Comparison of ENCODE assay signal across 8 mouse cellular contexts in genomic region chr8:123065214-123066100, GRCm38 (mm10). TPM values are rescaled to one million over a fixed set of nuclear protein-coding genes. Genes with fewer than 3 reads are reported as not detected.
A peak's percentile ranks its signal among the peaks of the same experiment; 100 is the strongest.
DNase-seq lines count a peak whose midpoint lies in the region; ATAC-seq and TF ChIP-seq lines count a peak whose summit lies in the region.

No protein-coding gene starts in this region.

- peak; percentile 98 for ATAC-seq in embryonic facial prominence, embryonic 15.5 days (ENCODE audit: insufficient number of reproducible peaks, low FRiP score, low TSS enrichment, low read depth)
- peak; percentile 98 for ATAC-seq in kidney, embryonic 14.5 days (ENCODE audit: low FRiP score, low TSS enrichment)
- peak; percentile 93 for ATAC-seq in limb, embryonic 15.5 days (ENCODE audit: insufficient number of reproducible peaks, low FRiP score, low TSS enrichment, low read depth)

- peak; percentile 99 for DNase-seq in 416B (ENCODE audit: low read depth)
- peak; percentile 95 to 96 for DNase-seq in heart, adult 9 months (ENCODE audit: low spot score in 2 of 2)
- DNase-seq in monocyte, adult 2 months (ENCODE audit: low read depth in 1 of 2, low spot score in 2 of 2), result peak; percentile 82 to 88
- DNase-seq in spleen, postnatal 36 days (ENCODE audit: low spot score in 2 of 2), result peak; percentile 96 to 97

- WGBS in bone marrow, adult 2 months, result under 1% methylated on average over 84 of the region's 84 CpGs
- WGBS in embryonic facial prominence, embryonic 15.5 days, result under 1% methylated on average over 84 of the region's 84 CpGs
- WGBS in kidney, embryonic 14.5 days, result under 1% methylated on average over 84 of the region's 84 CpGs
- WGBS in limb, embryonic 15.5 days, result under 1% methylated on average over 82 of the region's 84 CpGs

- no peaks in the 10 kb centered on the region for H3K9me3 ChIP-seq in embryonic facial prominence, embryonic 15.5 days (replicated peaks)
- no peaks in the 10 kb centered on the region for H3K9me3 ChIP-seq in kidney, embryonic 14.5 days (ENCODE audit: control insufficient read depth, low read length)
- no peaks in the 10 kb centered on the region for H3K9me3 ChIP-seq in limb, embryonic 15.5 days

- no peaks in the 10 kb centered on the region for H3K27me3 ChIP-seq in embryonic facial prominence, embryonic 15.5 days
- H3K27me3 ChIP-seq in kidney, embryonic 14.5 days (ENCODE audit: control insufficient read depth, insufficient read depth, low read length), result no peaks in the 10 kb centered on the region
- H3K27me3 ChIP-seq in limb, embryonic 15.5 days, result no peaks in the 10 kb centered on the region

- peak; percentile 47; the same call in 1 of the 2 replicates for TF ChIP-seq CTCF in bone marrow, adult 2 months (IDR thresholded peaks at IDR 0.05; ENCODE audit: control insufficient read depth, insufficient read depth, low read length)

- peak overlapping the region; percentile 95 for H3K27ac ChIP-seq in bone marrow, adult 2 months (ENCODE audit: control insufficient read depth, insufficient read depth, low read depth, low read length, poor library complexity)
- H3K27ac ChIP-seq in embryonic facial prominence, embryonic 15.5 days (replicated peaks), result peak overlapping the region; percentile 95
- H3K27ac ChIP-seq in kidney, embryonic 14.5 days (ENCODE audit: low read depth, low read length), result peak overlapping the region; percentile 89
- H3K27ac ChIP-seq in limb, embryonic 15.5 days, result peak overlapping the region; percentile 94

- H3K9ac ChIP-seq in embryonic facial prominence, embryonic 15.5 days, result peak overlapping the region; percentile 96
- peak overlapping the region; percentile 97 for H3K9ac ChIP-seq in kidney, embryonic 14.5 days (ENCODE audit: low read depth, low read length)
- peak overlapping the region; percentile 96 for H3K9ac ChIP-seq in limb, embryonic 15.5 days

- H3K4me2 ChIP-seq in embryonic facial prominence, embryonic 15.5 days (replicated peaks), result peak overlapping the region; percentile 69
- H3K4me2 ChIP-seq in kidney, embryonic 14.5 days (replicated peaks; ENCODE audit: low read depth, low read length), result peak overlapping the region; percentile 67
- H3K4me2 ChIP-seq in limb, embryonic 15.5 days, result peak overlapping the region; percentile 55

- H3K4me1 ChIP-seq in bone marrow, adult 2 months (ENCODE audit: control insufficient read depth, insufficient read depth, low read length), result no peaks in the 10 kb centered on the region; the same call in 1 of the 2 replicates
- peaks cover 27% of the 10 kb centered on the region for H3K4me1 ChIP-seq in embryonic facial prominence, embryonic 15.5 days
- peaks cover 16% of the 10 kb centered on the region for H3K4me1 ChIP-seq in kidney, embryonic 14.5 days (ENCODE audit: control insufficient read depth, insufficient read depth, low read length)
- H3K4me1 ChIP-seq in limb, embryonic 15.5 days, result peaks cover 20% of the 10 kb centered on the region

- 0 out of 2 replicates have a peak, but pooled peaks cover 11% of the 10 kb centered on the region for H3K36me3 ChIP-seq in embryonic facial prominence, embryonic 15.5 days
- H3K36me3 ChIP-seq in kidney, embryonic 14.5 days (ENCODE audit: control insufficient read depth, insufficient read depth, low read length), result peaks cover 13% of the 10 kb centered on the region; the same call in 1 of the 2 replicates
- H3K36me3 ChIP-seq in limb, embryonic 15.5 days, result peaks cover 16% of the 10 kb centered on the region

- peak overlapping the region; percentile 98 for H3K4me3 ChIP-seq in bone marrow, adult 2 months (replicated peaks; ENCODE audit: control insufficient read depth, low read depth, low read length)
- peak overlapping the region; percentile 95 for H3K4me3 ChIP-seq in embryonic facial prominence, embryonic 15.5 days (replicated peaks)
- H3K4me3 ChIP-seq in kidney, embryonic 14.5 days (ENCODE audit: low read length), result peak overlapping the region; percentile 96
- peak overlapping the region; percentile 95 for H3K4me3 ChIP-seq in limb, embryonic 15.5 days

- TF ChIP-seq POLR2A in bone marrow, adult 2 months (IDR thresholded peaks at IDR 0.05; ENCODE audit: borderline replicate concordance, control insufficient read depth, low read depth, low read length), result peak; percentile 98

RNA-seq across cellular contexts. Expression of gene Spg7, which starts 2.7 kb away (rescaled TPM):
- polyA plus RNA-seq in bone marrow, adult 2 months (2011; ENCODE audit: insufficient read depth, insufficient read length, low replicate concordance, missing spikeins), result 66.1 and 74.6 TPM in 2 replicates
- 40.8 and 41.5 TPM in 2 replicates for polyA plus RNA-seq in embryonic facial prominence, embryonic 15.5 days (2015; fragmentation: Nextera tagmentation; extraction: Ambion mirVana)
- 45.9 and 51.2 TPM in 2 replicates for polyA plus RNA-seq in kidney, embryonic 14.5 days (2014; fragmentation: Nextera tagmentation; extraction: Ambion mirVana)
- 33.4 and 38.5 TPM in 2 replicates for polyA plus RNA-seq in limb, embryonic 15.5 days (2015; fragmentation: Nextera tagmentation; extraction: Ambion mirVana)

RNA-seq across cellular contexts. Expression of gene Ankrd11, which starts 23.4 kb away (rescaled TPM):
- 38.1 and 78.7 TPM in 2 replicates for polyA plus RNA-seq in bone marrow, adult 2 months (2011; ENCODE audit: insufficient read depth, insufficient read length, low replicate concordance, missing spikeins)
- polyA plus RNA-seq in embryonic facial prominence, embryonic 15.5 days (2015; fragmentation: Nextera tagmentation; extraction: Ambion mirVana), result 56.3 and 69.1 TPM in 2 replicates
- 44.3 and 55.5 TPM in 2 replicates for polyA plus RNA-seq in kidney, embryonic 14.5 days (2014; fragmentation: Nextera tagmentation; extraction: Ambion mirVana)
- 44.8 and 45.3 TPM in 2 replicates for polyA plus RNA-seq in limb, embryonic 15.5 days (2015; fragmentation: Nextera tagmentation; extraction: Ambion mirVana)

RNA-seq across cellular contexts. Expression of gene Rpl13, which starts 36.7 kb away (rescaled TPM):
- polyA plus RNA-seq in bone marrow, adult 2 months (2011; ENCODE audit: insufficient read depth, insufficient read length, low replicate concordance, missing spikeins), result 1,064 and 1,759 TPM in 2 replicates
- polyA plus RNA-seq in embryonic facial prominence, embryonic 15.5 days (2015; fragmentation: Nextera tagmentation; extraction: Ambion mirVana), result 1,311 and 1,540 TPM in 2 replicates
- 1,702 and 2,075 TPM in 2 replicates for polyA plus RNA-seq in kidney, embryonic 14.5 days (2014; fragmentation: Nextera tagmentation; extraction: Ambion mirVana)
- 1,386 and 1,581 TPM in 2 replicates for polyA plus RNA-seq in limb, embryonic 15.5 days (2015; fragmentation: Nextera tagmentation; extraction: Ambion mirVana)

RNA-seq across cellular contexts. Expression of gene Cpne7, which starts 51.7 kb away (rescaled TPM):
- 0.40 and 1.5 TPM in 2 replicates for polyA plus RNA-seq in bone marrow, adult 2 months (2011; ENCODE audit: insufficient read depth, insufficient read length, low replicate concordance, missing spikeins)
- polyA plus RNA-seq in embryonic facial prominence, embryonic 15.5 days (2015; fragmentation: Nextera tagmentation; extraction: Ambion mirVana), result 6.5 and 6.9 TPM in 2 replicates
- polyA plus RNA-seq in kidney, embryonic 14.5 days (2014; fragmentation: Nextera tagmentation; extraction: Ambion mirVana), result 0.11 and 0.41 TPM in 2 replicates
- 0.84 and 1.2 TPM in 2 replicates for polyA plus RNA-seq in limb, embryonic 15.5 days (2015; fragmentation: Nextera tagmentation; extraction: Ambion mirVana)

Comparison
In these comparisons a context has a peak if more than half of its experiments do, and no peak if none do; other contexts are left out.
1. Peak in every context shown above with its lines: DNase-seq, ATAC-seq, H3K4me3 ChIP-seq and H3K27ac ChIP-seq.